Mouse (Mus musculus) ovary, adult 18-20 months (tissue): ENCODE results near the gene Olfr370.
A peak's percentile ranks its signal among the peaks of the same experiment; 100 is the strongest.

ENCODE experiments used
- DNase-seq: peaks from one replicate; pipeline ENCODE4 v3.0.0; 2022; ENCODE audit warnings: low spot score, mixed read lengths

Gene Olfr370

GRCm38 (mm10) chr8:83575561-83576515 lies 40.3 kb downstream of the Olfr370 start:
- no peak for DNase-seq

DNA sequence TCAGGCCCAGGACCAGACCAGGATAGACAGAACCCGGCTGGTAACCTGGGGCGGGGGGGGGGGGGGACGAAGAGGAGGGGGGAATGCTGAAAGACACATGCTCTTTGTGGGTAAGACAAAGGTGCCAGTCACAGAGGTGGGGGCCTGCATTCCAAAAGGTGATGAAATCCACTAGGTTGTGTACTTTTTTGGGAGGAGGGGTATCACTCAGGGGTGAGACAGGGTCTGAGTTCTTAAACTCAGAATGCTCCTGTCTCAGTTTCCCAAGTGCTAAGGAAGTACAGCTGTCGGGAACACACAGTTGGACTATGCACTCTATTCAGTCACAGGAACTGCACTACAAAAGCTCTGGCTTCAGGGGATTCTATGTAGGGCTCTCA lies 40.9 kb downstream of the Olfr370 start:
- DNase-seq = no peak

DNA sequence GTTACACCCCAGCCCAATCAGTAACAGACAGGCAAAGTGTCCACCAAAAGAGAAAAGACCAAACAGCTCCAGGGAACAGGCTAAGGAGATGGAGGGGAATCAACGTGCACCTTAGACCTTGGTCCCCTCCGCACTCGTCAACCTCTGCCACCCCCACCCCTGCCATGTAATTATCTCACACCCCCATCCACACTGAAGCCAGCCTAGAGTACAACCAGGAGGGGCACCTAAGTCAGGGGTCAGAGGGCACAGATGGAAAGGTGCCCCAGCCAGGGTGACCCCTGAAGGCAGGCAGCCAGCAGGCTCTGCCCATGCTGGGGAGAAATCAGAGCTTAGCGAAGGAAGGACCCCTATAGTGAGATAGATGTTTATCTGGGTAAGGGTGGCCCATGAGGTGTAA lies 41.3 kb downstream of the Olfr370 start:
- no peak for DNase-seq

GRCm38 (mm10) chr8:83577384-83577791 lies 41.8 kb downstream of the Olfr370 start:
- peak; percentile 84 for DNase-seq

GRCm38 (mm10) chr8:83578131-83579055 lies 42.8 kb downstream of the Olfr370 start:
- DNase-seq = no peak

- no peak for DNase-seq
Measured at GRCm38 (mm10) chr8:83579676-83580075, 44.1 kb downstream of the Olfr370 start.

GRCm38 (mm10) chr8:83580826-83581225 lies 45.2 kb downstream of the Olfr370 start:
- DNase-seq = no peak

- DNase-seq = no peak
Measured at GRCm38 (mm10) chr8:83582226-83582625, 46.6 kb downstream of the Olfr370 start.

DNA sequence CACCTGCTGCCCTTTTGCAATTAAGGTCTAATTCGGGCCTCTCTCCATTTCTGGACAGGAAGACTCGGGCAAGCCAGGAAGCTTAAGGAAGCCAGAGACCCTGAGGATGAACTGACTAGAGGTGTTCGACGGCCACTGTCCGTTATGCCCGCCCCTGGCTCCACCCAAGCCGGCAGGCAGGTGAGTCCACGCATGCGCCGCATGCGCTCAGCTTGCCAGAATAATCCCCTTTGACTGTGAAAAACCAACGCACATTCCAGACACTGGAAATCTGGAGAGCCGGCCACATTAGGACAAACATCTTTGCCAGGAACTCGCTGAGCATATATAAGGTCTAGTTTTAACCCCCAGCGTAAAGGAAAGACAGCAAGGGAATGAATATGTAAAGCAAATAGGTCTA lies 47.7 kb downstream of the Olfr370 start:
- DNase-seq = no peak

GRCm38 (mm10) chr8:83584771-83585170 lies 49.2 kb downstream of the Olfr370 start:
- no peak for DNase-seq

GRCm38 (mm10) chr8:83585333-83585732 lies 49.8 kb downstream of the Olfr370 start:
- DNase-seq = no peak

- DNase-seq = no peak
Measured at GRCm38 (mm10) chr8:83587644-83588043, 52.1 kb downstream of the Olfr370 start.

DNA sequence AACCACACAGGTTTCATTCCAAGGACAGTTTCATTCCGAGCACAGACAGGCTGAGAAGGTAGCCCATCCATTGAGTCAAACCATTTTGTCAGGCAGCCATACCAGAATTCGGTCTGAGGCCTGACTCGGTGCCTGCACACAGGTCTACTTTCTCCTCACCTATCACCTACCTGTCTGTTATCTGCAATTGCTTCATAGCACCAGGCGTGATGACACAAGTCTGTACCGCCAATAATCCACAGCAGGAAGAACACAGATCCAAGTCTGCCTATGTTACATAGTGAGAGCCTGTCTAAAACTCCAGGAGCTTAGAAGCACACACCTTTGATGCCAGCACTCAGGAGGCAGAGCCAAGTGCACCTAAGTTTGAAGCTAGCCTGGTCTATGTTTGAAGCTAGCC lies 53.3 kb downstream of the Olfr370 start:
- DNase-seq = no peak

GRCm38 (mm10) chr8:83590488-83591023 lies 55.0 kb downstream of the Olfr370 start:
- no peak for DNase-seq

DNA sequence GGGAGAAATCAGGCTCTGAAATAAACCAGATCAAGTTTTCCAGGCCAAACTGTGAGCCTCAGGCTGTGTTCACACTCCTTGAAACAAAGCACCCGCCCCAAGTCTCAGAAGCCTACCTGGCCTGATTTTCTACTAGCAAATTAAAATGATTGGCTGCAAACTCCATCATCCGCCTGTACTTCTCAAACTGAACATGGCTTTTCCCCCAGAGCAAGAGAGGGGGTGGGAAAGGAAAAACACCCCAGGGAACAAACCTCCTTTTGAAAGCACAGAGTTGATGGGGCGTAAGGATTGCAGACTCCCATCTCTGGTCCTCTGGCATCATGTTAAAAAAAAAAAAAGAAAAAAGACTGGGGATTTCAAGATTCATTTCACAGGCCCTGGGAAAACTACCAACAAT lies 57.1 kb downstream of the Olfr370 start:
- DNase-seq = no peak

DNA sequence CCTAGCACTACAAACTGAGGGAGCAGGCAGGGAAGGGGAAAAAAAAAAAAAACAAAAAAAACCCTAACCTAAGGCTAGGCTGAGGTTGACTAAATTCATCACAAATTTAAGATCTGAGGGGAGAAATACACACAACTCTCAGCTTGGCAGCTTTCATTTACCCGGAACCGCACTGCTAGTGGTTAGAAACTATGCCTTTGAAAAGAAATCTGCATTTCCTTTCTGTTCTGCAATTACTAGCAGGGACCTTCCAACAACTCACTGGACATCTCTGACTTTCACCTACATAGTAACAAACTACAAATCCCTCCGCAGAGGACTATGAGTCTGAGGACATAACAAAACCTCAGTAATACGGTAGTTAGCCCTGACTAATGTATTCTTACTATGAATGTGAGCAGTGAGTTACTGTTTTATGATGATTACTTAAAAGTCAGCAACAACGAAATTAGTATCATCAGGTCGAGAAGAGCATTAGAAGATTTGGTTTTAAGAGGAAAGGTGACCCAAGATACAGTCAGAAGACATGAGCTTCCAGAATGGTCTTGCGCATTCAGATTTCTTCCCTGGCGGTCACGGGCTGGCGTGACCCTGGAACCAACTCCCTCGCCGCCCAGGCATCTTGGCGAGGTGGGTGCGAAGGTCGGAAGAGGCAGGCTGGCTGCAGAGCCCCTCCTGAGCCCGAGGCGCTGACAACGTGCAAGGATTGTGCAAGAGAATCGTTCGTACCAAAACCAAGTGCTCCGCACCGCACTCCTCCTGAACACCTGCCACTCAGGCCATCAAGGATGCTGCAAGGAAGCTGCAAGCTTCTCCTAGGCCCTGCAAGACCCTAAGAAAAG lies 58.0 kb downstream of the Olfr370 start:
- DNase-seq = no peak

GRCm38 (mm10) chr8:83594167-83595049 lies 58.8 kb downstream of the Olfr370 start:
- DNase-seq = peak; percentile 97
